Mouse (Mus musculus) erythroblast, embryonic 14.5 days (primary cell): ENCODE results near the gene Orm3.

ENCODE experiments used
- GATA1 ChIP-seq: IDR thresholded peaks from 2 replicates; pipeline ENCODE4 v1.6.1; 2012; ENCODE audit warnings: low read length, inconsistent platforms, mixed read lengths
- TAL1 ChIP-seq: IDR thresholded peaks from 3 replicates; pipeline ENCODE4 v1.6.1; 2012; ENCODE audit warnings: low read length, inconsistent platforms, mixed read lengths

DNA sequence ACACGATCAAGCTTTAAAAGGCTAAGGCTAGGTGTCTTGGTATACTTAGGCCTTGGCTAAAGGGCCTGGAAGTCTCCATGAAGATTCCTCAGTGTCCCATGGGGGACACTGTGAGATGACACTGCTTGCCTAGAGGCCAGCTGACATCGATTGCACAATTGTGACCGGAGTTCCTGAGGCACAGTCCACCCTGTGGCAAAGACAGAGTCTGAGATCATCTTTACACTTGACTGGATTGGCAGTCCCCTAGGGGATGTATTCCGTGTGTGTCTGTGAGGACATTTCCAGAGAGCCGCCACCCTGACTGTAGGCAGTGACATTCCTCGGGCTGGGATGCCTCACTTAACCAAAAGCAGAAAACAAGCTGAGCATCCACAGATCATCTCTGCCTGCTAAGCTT is 3.9 kb downstream of the Orm3 start:
- TF ChIP-seq TAL1 (no peak), GATA1 (no peak)
